Mouse (Mus musculus): ENCODE data around the gene Degs1.

- TF ChIP-seq CTCF (IDR thresholded peaks at IDR 0.05): no peak
- no peak for TF ChIP-seq EP300 (IDR thresholded peaks at IDR 0.05; ENCODE audit: insufficient read depth, low read depth, low read length)
- TF ChIP-seq POLR2A (IDR thresholded peaks at IDR 0.05; ENCODE audit: insufficient read depth, low read depth, low read length): no peak
Observed at GRCm38 (mm10) chr1:182280046-182280445, 2.6 kb downstream of the Degs1 start.

Measured in heart, adult 2 months (tissue).